Mouse (Mus musculus) Patski (cell line): ENCODE data around the gene Cep63. TPM values are rescaled to one million over a fixed set of nuclear protein-coding genes. Genes with fewer than 3 reads are reported as not detected.

Experiments used
- ATAC-seq: fragments of 100-300 bp; one replicate; pipeline ENCODE4 v1.8.0; 2021
- CTCF ChIA-PET: fragments of 350-600 bp; sonication (Branson Sonifier 250); formaldehyde crosslinking; loops from one replicate; lab custom pipeline; 2022; ENCODE audit warnings: inconsistent platforms; lab: Charles Lee
- POLR2A ChIA-PET: fragments of 350-600 bp; sonication (Branson Sonifier 250); formaldehyde crosslinking; loops from one replicate; lab custom pipeline; 2022; ENCODE audit warnings: antibody characterized with exemption, inconsistent platforms; lab: Charles Lee
- DNase-seq: peaks from one replicate; pipeline ENCODE4 v3.0.0-alpha.2; 2011; ENCODE audit warnings: low read depth, low spot score
- H3K27me3 ChIP-seq: fragments of 371-371 bp; one replicate; pipeline ENCODE4 v1.5.1; 2021
- CTCF ChIP-seq: fragments of 100-300 bp; IDR thresholded peaks from one replicate; pipeline ENCODE4 v1.5.1; 2021
- in situ Hi-C: fragments of 300-500 bp; cut with MboI; formaldehyde crosslinking; loops from 3 replicates; pipeline ENCODE4 v1.11.1; 2018; ENCODE audit warnings: low pct_unique_long_range_greater_than_20kb, mixed read lengths
- polyA plus RNA-seq: library from polyadenylated mRNA; unstranded; gene quantifications from one replicate; pipeline ENCODE4 v1.2.3, GENCODE M21; 2021

Cep63 gene
- polyA plus RNA-seq, 1 experiment from 2014 or later = 33.9 TPM

- POLR2A ChIA-PET = no interaction called here
- in situ Hi-C loops = loop anchor here (10.0 to 25.0 kb wide), 3 partner anchors 192 to 1360 kb away; partner anchors contain the start of gene Ephb1
- peaks cover 19% of the 10 kb centered on the region for H3K27me3 ChIP-seq
- no peak for DNase-seq
- TF ChIP-seq CTCF = no peak
- CTCF ChIA-PET = no interaction called here
- ATAC-seq = no peak
These were observed 79.3 kb downstream of the Cep63 start for GRCm38 (mm10) chr9:102547028-102547354.

- in situ Hi-C loops = loop anchor here (10.0 to 25.0 kb wide), 3 partner anchors 192 to 1359 kb away; partner anchors contain the start of gene Ephb1
- TF ChIP-seq CTCF = no peak
- DNase-seq = no peak
- no peak for ATAC-seq
- H3K27me3 ChIP-seq = peaks cover 19% of the 10 kb centered on the region
- ChIA-PET CTCF (no interaction called here), POLR2A (no interaction called here)
These were observed 79.9 kb downstream of the Cep63 start for GRCm38 (mm10) chr9:102546256-102547027.

GRCm38 (mm10) chr9:102545406-102546255 is 80.7 kb downstream of the Cep63 start:
- ChIA-PET POLR2A (no interaction called here), CTCF (no interaction called here)
- in situ Hi-C loops = loop anchor here (10.0 to 25.0 kb wide), 3 partner anchors 191 to 1358 kb away; partner anchors contain the start of gene Ephb1
- no peak for ATAC-seq
- H3K27me3 ChIP-seq = peaks cover 19% of the 10 kb centered on the region
- TF ChIP-seq CTCF = no peak
- no peak for DNase-seq

GRCm38 (mm10) chr9:102544773-102545366 is 81.5 kb downstream of the Cep63 start:
- H3K27me3 ChIP-seq = peaks cover 19% of the 10 kb centered on the region
- TF ChIP-seq CTCF = peak; percentile 96
- peak; percentile 44 for DNase-seq
- CTCF ChIA-PET = no interaction called here
- peak; percentile 66 for ATAC-seq
- in situ Hi-C loops = loop anchor here (10.0 to 25.0 kb wide), 3 partner anchors 190 to 1358 kb away; partner anchors contain the start of gene Ephb1
- POLR2A ChIA-PET = no interaction called here

GRCm38 (mm10) chr9:102544116-102544772 is 82.1 kb downstream of the Cep63 start:
- DNase-seq = no peak
- CTCF ChIA-PET = interaction anchor here (1.3 kb wide), 1 partner anchor 16 kb away, joined by 4 read pairs; no protein-coding TSS in a partner anchor
- in situ Hi-C loops = loop anchor here (10.0 to 25.0 kb wide), 3 partner anchors 189 to 1357 kb away; partner anchors contain the start of gene Ephb1

GRCm38 (mm10) chr9:102543761-102544115 is 82.6 kb downstream of the Cep63 start:
- CTCF ChIA-PET = interaction anchor here (1.3 kb wide), 1 partner anchor 16 kb away, joined by 4 read pairs; no protein-coding TSS in a partner anchor

More at GRCm38 (mm10) chr9:102544116-102544772, 82.1 kb downstream of the Cep63 start:
- no peak for TF ChIP-seq CTCF
- POLR2A ChIA-PET = no interaction called here
- peaks cover 19% of the 10 kb centered on the region for H3K27me3 ChIP-seq
- no peak for ATAC-seq

GRCm38 (mm10) chr9:102542540-102542939 is 83.8 kb downstream of the Cep63 start:
- no peak for TF ChIP-seq CTCF
- peaks cover 19% of the 10 kb centered on the region for H3K27me3 ChIP-seq
- no peak for DNase-seq

More at GRCm38 (mm10) chr9:102543761-102544115, 82.6 kb downstream of the Cep63 start:
- ATAC-seq (no peak), DNase-seq (no peak)
- H3K27me3 ChIP-seq = peaks cover 19% of the 10 kb centered on the region
- in situ Hi-C loops = loop anchor here (10.0 to 25.0 kb wide), 3 partner anchors 189 to 1356 kb away; partner anchors contain the start of gene Ephb1
- no peak for TF ChIP-seq CTCF
- POLR2A ChIA-PET = no interaction called here

GRCm38 (mm10) chr9:102541666-102542065 is 84.7 kb downstream of the Cep63 start:
- peaks cover 15% of the 10 kb centered on the region for H3K27me3 ChIP-seq
- in situ Hi-C loops = loop anchor here (10.0 to 25.0 kb wide), 3 partner anchors 187 to 1354 kb away; partner anchors contain the start of gene Ephb1
- TF ChIP-seq CTCF = no peak

More at GRCm38 (mm10) chr9:102542540-102542939, 83.8 kb downstream of the Cep63 start:
- no peak for ATAC-seq
- in situ Hi-C loops = loop anchor here (10.0 to 25.0 kb wide), 3 partner anchors 188 to 1355 kb away; partner anchors contain the start of gene Ephb1
- CTCF ChIA-PET = no interaction called here
- POLR2A ChIA-PET = no interaction called here

GRCm38 (mm10) chr9:102539699-102540098 is 86.6 kb downstream of the Cep63 start:
- ChIA-PET CTCF (no interaction called here), POLR2A (no interaction called here)
- in situ Hi-C loops = loop anchor here (10.0 to 25.0 kb wide), 3 partner anchors 185 to 1352 kb away; partner anchors contain the start of gene Ephb1
- DNase-seq (no peak), ATAC-seq (no peak)
- no peak for TF ChIP-seq CTCF
- H3K27me3 ChIP-seq = peaks cover 23% of the 10 kb centered on the region

More at GRCm38 (mm10) chr9:102541666-102542065, 84.7 kb downstream of the Cep63 start:
- DNase-seq (no peak), ATAC-seq (no peak)
- ChIA-PET CTCF (interaction anchor here (0.6 kb wide), 1 partner anchor 1711 kb away, joined by 3 read pairs; no protein-coding TSS in a partner anchor), POLR2A (interaction anchor here (0.6 kb wide), 1 partner anchor 139 kb away, joined by 7 read pairs; no protein-coding TSS in a partner anchor)
